Mouse (Mus musculus) brain, adult 2 months (tissue): ENCODE measurements around the gene Sp7.
A peak's percentile ranks its signal among the peaks of the same experiment; 100 is the strongest.

Source experiments
- DNase-seq: peaks from one replicate; pipeline ENCODE4 v3.0.0; 2011; ENCODE audit warnings: low read depth, low spot score

Sp7 gene

DNA sequence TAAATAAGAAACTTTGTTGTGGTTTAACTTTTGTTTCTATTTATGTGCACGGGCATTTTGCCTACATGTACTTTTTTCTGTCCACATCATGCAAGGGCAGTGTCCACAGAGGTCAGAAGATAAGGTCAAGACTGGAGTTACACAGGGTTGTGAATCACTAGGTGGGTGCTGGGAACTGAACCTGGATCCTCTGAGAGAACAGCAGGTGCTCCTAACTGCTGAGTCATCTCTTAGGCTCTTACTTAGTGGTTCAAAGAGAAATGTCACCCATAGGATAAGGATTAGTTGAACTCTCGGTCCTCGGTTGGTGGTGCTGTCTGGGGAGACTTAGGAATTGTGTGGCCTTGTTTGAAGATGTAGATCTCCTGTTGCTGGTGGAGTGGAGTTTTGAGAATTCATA lies 22.0 kb upstream of the Sp7 start:
- DNase-seq, result no peak

GRCm38 (mm10) chr15:102386640-102387039 lies 19.7 kb upstream of the Sp7 start:
- DNase-seq, result no peak

GRCm38 (mm10) chr15:102383671-102384070 lies 16.7 kb upstream of the Sp7 start:
- no peak for DNase-seq

- peak; percentile 89 for DNase-seq
Observed at GRCm38 (mm10) chr15:102381575-102381974, 14.6 kb upstream of the Sp7 start.

DNA sequence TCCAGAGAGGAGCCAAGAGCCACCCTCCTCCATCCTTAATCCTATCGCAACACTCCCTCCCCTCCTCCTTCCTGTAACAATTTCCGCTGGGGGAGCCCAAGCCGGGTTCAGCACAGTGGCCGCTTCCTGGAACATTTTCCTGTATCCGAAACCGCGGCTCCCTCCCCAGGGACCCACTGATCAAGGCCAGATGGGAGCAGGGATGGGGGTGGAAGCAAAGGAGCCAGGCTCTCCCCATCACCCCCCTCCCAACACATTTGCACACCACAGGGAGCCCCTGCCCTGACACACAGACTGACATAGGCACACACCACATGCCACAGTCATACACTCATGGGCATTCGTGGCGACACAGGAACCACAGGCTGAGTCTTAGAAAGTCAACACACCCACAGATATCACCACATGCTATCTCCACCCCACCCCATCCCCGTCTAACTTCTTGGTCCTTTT lies 10.9 kb upstream of the Sp7 start:
- DNase-seq, result no peak

- peak; percentile 88 for DNase-seq
Observed at GRCm38 (mm10) chr15:102377163-102377543, 10.2 kb upstream of the Sp7 start.

GRCm38 (mm10) chr15:102376453-102377162 lies 9.6 kb upstream of the Sp7 start:
- DNase-seq, result peak; percentile 52

GRCm38 (mm10) chr15:102370727-102371126 lies 3.7 kb upstream of the Sp7 start:
- DNase-seq, result no peak

DNA sequence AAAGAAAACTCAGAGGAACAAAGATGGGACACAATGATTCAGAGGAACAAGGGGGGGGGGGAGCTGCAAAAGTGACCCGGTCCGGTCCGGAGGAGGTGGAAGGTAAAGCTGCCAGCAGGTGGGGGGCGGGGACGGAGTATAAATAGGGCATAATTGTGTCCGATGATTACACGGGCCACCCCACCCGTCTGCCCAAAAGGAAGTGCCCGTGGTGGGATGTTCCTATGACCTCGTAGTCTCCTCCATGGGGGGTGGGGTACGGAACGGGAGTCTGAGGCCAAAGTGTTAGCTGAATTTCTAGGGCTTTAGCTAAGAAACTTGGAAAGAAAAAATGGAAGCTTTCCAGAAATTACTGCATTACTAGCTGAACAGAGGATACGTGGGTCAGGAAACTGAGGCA lies 3.0 kb upstream of the Sp7 start:
- DNase-seq, result no peak

GRCm38 (mm10) chr15:102366238-102366637 lies 744 bp downstream of the Sp7 start:
- peak; percentile 72 for DNase-seq

DNA sequence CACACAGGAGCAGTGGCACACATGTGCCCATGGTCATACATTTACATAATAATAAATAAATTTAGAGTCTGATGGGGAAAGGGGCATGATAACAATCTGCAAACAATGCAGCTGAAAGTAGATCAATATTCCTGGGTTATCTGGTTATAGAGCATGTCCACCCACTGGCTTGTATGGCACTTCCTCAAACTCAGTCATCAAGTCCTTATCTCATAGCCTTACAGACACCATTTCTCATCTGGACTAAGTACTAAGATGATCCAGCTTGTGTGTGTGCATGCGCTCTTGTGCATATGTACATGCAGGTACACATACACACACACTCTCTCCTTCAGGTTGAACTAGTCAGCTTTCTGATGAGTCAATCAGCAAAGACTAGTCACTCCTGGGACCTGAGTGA lies 2.3 kb downstream of the Sp7 start:
- no peak for DNase-seq

DNA sequence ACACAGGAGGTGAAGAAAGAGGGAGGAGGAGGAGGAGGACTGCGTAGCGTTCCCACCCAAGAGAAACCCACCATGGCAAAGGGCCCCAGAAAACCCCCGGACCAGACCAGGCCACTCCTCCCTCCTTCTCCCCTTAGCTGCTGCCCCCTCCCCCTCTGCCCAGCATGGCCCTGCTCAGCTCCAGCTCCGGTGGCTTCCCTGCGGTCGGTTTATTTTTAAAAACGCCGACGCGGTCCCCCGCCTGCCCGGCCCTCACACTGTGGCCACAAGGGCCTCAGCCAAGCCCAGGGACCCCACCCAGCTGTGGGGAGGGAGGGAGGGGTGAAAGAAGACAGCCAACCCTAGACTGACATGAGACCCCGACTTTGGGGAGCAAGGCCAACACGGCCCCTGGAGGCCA lies 4.3 kb downstream of the Sp7 start:
- no peak for DNase-seq

- no peak for DNase-seq
Observed at GRCm38 (mm10) chr15:102358834-102359233, 8.1 kb downstream of the Sp7 start.

GRCm38 (mm10) chr15:102358126-102358525 lies 8.9 kb downstream of the Sp7 start:
- DNase-seq, result no peak

DNA sequence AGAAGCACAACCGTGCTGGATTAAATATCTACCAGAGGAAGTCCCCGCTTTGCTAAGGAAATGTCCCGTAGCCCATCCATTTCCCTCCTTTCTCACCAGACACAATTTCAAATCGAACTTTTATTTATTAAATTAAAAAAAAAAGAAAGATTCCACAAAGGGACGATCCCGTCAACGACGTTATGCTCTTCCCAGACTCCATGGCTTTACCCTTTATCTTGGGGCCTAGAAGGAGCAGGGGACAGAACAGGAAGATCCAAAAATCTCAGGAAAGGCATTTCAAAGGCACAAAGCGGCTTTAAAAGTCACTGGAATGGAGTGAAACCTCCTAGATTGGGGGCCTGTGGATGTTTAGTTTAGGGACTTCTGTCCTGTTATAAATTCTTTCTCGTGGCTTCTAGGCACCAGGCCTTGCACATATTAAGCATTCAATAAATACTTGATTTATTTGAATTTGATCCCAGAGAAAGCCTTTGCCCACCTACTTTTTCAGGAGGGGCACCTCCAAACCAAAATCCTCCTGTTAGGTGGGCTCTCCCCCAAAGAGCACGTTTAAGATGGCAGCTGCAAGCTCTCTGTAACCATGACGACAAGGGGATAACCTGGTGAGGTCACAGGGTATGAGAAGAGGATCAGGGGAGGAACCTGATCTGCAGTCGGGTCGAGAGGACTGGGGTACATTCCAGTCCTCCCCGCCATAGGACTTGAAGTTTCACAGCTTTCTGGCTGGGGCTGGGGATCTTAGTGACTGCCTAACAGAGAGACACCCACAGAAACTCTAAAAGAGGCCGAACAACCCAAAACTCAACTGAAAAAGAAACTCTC lies 10.3 kb downstream of the Sp7 start:
- DNase-seq, result no peak

GRCm38 (mm10) chr15:102355871-102356441 lies 11.0 kb downstream of the Sp7 start:
- DNase-seq, result peak; percentile 91

DNA sequence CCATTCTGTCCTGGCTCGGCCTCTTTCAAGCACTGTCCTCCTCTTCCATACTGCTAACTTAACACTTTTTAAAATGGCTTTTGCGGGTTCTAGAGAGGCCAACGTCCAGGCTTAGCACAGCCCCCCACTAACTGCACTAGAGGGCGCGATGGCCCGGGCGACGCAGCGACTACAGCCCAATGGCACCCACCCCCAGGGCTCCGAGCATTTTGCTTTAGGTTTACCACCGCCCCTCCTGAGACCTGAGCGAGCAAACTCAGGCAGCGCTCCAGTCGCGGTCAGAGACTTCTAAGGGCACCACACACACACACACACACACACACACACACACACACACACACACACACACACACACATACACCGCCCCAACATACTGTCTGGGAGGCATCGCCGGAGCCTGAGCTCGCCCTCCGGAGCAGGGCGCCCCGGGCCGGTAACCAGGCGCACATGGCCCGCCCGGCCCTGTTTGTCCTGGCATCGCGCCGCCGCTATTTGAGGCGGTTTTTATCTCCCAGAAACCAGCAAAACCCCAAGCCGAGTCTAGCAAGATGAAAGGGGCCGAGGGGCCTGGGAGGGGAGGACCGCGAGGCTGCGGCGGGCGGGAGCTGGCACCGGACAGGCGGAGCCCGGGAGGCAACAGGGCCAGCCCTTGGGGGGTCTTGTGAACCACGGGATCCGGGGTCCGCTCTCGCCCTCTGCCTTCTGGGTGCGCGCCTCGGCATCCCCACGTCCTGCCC lies 11.7 kb downstream of the Sp7 start:
- DNase-seq, result peak; percentile 73

DNA sequence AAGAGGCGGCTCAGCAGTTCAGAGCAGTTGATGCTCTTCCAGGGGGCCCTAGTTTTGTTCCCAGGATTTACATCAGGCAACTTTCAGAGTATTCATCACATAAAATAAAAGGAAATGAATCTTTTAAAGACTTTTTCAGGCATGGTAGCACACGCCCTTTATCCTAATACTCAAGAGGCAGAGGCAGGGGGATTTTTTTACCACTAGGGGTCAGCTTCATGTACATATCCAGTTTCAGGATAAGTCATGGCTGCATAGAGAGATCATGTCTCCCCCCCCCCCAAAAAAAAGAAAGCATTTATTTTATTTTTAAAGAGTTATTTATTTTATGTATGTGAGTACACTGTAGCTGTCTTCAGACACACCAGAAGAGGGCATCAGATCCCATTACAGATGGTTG lies 13.0 kb downstream of the Sp7 start:
- no peak for DNase-seq

DNA sequence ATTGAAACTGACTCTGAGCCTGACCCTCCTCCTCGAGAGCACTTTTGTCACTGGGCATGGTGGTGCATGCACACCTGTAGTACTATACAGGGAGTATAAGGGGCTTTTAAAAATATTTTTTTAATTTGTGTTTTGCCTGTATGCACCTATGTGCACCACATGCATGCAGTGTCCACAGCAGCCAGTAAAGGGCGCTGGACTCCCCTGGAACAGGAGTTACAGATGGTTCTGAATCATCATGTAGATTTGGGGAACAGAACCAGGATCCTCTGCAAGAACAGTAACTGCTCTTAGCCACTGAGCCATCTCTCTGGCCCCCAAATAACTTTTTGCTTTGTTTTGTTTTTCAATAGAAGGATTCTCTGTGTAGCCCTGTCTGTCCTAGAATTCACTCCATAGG lies 14.8 kb downstream of the Sp7 start:
- DNase-seq, result no peak

DNA sequence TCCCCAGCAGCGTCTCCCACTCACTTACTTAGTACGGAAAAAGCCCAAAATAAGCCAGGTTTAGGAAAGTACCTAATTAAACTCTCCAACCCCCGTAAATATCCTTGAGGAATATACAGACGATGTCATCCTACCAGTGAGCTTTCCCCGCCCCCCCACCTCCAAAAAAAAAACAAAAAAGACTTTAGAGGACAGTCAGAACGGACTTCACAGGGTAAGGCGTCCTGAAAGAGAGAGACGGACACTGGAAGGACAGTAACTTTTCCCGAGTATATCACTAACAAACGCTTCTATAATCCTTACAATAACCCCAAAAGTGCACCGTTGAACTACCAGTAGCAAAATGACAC lies 16.1 kb downstream of the Sp7 start:
- DNase-seq, result no peak

DNA sequence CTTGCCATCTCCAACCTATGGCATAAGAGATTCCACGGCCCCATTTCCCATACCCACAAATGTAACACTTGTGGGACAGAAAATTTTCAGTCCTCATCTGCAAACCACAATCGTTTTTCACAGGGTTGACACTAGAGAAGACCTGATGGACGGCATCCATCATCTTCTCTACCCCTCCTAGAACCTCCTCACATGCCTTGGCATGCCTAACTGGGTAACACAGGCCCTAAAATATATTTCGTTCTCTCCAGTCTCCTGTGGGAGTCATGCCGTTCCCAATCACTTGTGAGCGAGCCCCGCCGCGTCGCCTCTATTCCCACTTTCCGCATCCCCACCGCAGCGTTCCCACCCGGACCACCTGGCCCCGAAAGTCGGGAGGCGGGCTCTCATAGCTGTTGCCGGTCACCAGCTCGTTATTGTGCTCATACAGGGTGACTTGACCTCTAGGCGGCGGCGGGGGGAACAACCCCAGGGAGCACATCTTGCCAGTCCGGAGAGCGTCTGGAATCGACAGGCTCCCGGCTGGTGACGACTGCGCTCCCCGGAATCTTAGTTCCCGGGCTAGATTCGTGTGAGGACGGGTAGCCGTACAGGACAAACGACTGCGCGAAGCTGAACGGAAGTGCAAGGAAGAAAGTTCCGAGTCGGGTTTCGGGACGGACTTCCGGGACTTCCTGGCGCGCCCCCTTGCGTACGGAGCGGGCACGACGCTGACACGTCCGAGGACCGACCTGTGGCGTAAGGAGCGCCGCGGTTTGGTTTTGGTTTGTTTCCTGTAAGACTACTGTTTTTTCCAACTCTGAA lies 16.6 kb downstream of the Sp7 start, which contains the start of gene Aaas:
Aaas (minus strand) TSS at position 634 of the 804 bp plus-strand sequence.
- peak; percentile 99 for DNase-seq
